Mouse (Mus musculus) olfactory bulb, adult 2 months (tissue): ENCODE data around the gene Dcaf1.

Experiments used
- CTCF ChIP-seq: fragments of 200-500 bp; IDR thresholded peaks from 2 replicates; pipeline ENCODE4 v1.5.1; 2012; ENCODE audit warnings: low read depth, mild to moderate bottlenecking, low read length, moderate library complexity; ENCODE audit not compliant: insufficient read depth
- POLR2A ChIP-seq: fragments of 200-500 bp; IDR thresholded peaks from 2 replicates; pipeline ENCODE4 v1.6.1; 2012; ENCODE audit warnings: mild to moderate bottlenecking, low read depth, low read length, moderate library complexity; ENCODE audit not compliant: insufficient read depth

- no peak for TF ChIP-seq CTCF
- TF ChIP-seq POLR2A: no peak
Measured at GRCm38 (mm10) chr9:106783554-106783953, 38.1 kb upstream of the Dcaf1 start.
